Mouse (Mus musculus): ENCODE results near the gene Wars2.
A peak's percentile ranks its signal among the peaks of the same experiment; 100 is the strongest.

The Wars2 gene

DNA sequence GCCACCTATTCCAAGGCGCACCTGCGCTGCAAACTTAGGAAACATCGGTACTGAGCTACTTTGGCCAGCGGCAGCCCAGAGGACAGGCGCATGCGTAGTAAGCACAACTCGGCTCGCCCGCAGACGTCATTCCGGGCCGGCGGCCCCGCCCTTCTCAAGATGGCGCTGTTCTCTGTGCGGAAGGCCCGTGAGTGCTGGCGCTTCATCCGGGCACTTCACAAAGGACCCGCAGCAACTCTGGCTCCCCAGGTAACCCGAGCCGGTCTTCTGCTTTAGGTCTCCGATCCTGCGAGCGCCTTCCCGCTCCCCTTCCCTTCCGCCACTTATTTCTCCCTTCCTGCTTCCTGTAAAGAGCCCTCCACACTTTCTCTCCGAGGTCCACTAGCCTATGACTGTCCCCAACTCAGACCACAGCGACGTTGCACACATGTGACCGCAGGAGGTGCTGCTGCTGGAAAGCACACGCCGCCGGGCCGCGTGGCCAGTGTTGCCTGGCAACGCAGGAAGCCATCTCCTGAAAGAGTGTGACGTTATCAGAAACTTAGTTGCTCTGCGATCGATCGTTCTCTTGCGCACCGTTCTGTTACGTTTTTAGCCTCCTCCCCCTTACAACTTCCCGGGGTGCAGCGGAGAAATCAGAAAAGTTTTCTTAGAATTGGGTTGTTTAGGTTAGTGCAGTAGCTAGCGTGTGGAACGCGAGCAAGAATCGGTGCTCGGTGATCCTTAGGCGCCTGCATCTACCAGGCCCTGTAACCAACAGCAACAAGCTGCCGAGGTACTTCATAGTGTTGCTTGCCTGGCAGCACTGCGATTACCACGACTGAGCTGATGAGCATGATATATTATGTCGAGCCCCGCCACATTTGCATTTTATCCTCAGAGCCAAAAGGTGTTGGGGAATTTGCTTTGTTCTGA lies at the start of gene Wars2:
Gene Wars2, plus strand, starts transcription at position 129 of the 915 bp plus-strand sequence.
- peak; percentile 93 for DNase-seq (ENCODE audit: low spot score)

DNA sequence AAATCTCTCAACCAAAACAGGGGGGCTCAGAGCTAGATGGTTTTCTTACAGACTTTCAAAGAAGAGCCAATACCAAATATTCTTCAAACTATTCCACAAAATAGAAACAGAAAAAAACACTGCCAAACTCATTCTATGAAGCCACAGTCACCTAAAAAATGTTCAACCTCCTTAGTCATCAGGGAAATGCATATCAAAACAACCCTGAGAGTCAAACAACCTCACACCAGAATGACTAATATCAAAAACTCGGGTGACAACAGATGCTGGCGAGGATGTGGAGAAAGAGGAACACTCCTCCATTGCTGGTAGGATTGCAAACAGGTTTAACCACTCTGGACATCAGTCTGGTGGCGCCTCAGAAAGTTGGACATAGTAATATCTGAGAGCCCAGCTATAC lies 44.1 kb upstream of the Wars2 start:
- DNase-seq (ENCODE audit: low spot score) = no peak

DNA sequence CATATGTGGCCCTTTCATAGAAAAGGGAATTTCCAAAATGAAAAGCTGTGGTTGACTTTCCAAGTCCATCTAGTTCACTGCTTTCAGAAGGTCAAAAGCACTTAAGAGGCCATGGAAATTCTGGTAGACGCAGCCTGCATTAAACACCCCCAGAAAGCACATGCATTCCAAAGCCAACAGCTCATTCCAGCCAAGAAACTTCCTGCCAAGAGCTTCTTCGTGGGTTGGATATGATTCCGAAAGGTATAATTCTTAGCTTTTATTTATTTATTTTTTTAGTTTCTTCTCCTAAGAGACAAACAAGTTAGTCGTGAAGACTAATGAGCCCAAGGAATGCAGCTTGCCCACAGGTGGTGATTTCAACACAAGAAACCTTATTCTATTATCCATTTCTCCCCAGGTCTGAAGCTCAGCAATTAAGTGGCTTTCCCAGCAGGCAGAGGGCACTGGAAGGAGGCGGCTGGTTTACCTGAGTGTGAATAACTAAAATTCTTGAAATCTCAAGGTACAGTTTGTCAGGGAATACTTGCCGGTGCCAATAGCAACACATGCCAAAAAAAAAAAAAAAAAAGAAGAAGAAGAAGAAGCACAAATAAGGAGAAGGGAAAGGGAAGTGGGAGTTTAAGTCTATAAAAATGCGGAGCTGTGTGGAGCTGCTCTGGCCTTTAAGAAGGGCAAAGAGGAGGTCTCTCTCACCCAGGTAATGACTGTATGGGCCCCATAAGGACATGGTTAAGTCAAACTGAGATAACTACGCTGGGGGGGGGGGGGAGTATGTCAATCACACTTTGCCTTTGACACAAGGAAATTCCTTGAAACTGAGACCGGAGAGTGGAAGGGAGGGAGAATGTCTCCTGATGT lies 30.3 kb upstream of the Wars2 start:
- no peak for DNase-seq (ENCODE audit: low spot score)

DNA sequence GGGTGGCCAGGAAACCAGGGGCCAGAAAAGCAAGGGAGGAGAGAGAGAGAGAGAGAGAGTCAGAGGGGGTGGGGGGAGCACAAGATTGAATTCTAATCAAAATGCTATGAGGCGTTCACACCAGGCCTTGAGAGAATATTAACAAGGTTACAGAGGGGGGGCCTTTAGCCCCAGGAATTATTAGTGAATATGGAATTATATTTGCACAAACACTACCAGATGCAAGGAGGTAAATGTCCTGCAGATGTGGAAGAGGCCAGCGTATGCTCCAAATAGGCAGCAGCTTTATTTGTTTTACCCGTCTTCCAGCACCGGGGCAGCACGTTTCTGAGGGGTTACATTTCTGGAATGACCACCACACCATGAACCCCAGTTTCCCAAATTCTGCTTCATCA lies 29.7 kb upstream of the Wars2 start:
- no peak for DNase-seq (ENCODE audit: low spot score)

DNA sequence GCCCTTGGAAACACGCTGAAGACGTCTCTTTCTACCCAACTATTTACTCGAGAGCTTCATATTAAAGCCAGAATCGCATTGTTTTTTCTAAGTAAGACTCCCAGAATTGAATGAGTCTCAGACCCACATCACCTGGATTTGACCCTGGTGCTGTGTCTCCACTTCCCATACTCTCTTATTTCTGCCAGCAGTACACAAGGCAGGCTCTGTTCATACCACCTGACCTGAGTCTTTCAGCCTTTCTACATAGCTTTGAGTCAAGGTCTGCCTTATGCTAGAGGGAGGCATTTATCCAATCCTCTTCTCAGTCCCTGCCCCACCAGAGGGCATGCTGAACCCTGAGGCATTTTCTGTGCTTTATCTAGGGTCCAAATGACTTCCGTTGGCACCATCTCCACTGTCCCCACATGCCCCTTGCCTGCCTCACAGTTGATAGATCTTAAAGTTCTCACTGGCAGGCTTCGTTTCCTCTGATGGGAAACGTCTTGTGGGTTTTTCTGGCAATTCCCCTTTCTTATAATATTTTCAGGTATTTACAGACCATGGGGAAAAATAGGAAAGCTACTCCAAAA lies 27.5 kb upstream of the Wars2 start:
- DNase-seq (ENCODE audit: low spot score) = no peak

DNA sequence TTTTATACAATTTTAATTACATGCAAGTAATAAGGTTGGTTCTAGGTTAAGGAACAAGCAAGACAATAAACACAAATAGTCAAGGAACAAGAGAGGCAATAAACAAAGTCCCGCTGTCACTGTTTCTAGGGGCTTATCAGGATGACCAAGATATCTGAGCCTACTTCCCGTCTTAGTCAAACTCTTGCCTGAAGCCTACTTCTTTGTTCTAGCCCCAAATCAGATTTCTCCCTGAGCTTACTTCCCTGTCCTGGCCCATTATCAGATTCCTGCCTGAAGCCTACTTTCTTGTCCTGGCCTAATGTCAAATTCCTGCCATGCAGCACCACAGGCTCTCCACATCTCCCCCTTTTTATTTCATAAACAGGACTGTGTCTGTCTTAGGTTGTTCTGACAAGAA lies 19.9 kb upstream of the Wars2 start:
- DNase-seq (ENCODE audit: low spot score) = no peak

DNA sequence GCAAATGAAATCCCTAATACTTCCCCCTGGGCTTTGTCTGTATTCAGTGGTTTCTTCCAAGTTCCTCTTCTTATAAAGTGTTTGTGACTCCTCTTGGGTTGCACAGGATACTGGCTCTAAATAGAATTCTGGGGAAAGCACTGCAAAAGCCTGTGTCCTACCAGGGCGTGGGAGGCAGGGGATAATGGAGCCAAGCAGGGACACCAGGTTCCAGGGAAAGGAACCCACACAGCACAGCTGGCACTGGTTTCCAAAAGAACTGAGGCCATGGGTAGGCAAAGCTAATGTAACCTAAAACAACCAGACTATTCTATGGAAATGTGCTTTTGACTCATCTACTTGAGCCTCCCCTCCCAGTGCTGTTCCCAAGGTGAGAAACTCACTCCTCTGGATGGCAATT lies 10.3 kb upstream of the Wars2 start:
- no peak for DNase-seq (ENCODE audit: low spot score)

DNA sequence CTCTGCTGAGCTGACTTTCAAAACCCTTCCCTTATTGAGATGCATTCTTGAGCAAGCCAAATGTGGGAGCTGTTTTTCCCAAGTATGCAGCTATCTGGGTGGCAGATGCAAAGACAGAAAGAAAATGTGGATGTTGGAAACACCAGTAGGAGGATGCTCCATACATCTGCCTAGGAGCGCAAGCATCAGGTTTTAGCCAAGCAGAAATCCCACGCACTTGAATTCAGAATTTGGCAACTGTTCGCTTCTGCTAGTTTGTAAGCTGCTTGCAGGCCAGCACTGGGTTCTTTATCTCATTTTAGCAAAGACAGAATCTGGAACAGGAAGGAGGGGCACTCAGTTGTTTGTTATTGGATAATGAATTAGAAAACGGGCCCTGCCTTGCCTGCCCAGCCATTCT lies 8.9 kb upstream of the Wars2 start:
- no peak for DNase-seq (ENCODE audit: low spot score)

DNA sequence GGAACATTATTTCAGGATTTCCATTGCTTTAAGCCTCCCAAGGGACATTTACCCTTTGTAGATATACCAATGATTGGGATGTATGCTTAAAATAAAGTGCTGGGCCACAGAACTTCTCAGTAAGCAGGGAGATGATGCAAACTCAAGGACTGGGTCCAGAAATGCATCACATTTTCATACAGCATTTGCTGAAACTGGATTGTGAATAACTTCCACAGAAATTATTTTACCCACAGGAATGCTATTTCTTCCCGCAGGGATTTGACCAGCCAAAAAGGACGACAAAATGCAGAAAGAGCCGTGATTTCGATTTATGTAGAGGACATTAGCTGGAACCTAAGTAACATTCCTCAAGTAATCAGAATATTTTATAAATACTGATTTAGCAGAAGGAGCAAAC lies 7.0 kb upstream of the Wars2 start:
- DNase-seq (ENCODE audit: low spot score) = no peak

DNA sequence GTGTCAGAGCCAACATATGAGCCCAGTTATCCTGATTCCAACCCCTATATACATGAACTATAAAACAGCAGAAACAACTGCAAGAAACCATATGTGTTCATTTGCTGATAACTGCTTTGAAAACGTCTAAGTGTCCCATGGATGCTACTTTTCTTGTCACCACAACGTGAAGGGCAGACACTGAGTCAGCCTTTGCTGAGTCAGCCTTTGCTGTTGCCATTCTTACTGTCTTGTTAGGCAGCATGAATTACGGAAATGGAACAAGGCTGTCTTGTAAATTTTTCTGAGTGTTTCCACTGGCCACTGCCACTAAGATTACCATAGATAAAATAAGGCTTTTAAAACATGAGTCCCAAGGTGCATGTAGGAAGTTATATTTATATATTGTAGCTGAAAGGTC lies 7.0 kb downstream of the Wars2 start:
- no peak for DNase-seq (ENCODE audit: low spot score)

DNA sequence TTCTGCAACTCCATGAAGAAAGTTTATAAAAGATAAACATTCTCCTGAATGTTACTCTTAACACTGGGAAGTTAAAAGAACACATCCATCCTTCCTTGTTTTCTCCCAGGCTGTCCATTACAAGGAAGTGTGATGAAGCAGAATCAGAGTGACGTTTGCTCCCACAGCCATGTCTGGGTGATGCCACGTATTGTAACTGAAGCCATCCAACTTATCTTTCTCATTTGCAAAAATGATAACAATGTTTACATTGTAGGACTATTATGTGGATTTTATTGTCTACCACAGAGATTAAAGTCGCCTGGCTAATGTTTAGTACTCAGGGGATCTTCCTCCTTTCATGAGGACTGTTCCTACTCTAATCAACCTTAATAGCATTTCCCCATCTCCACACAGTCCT lies 8.2 kb downstream of the Wars2 start:
- no peak for DNase-seq (ENCODE audit: low spot score)

DNA sequence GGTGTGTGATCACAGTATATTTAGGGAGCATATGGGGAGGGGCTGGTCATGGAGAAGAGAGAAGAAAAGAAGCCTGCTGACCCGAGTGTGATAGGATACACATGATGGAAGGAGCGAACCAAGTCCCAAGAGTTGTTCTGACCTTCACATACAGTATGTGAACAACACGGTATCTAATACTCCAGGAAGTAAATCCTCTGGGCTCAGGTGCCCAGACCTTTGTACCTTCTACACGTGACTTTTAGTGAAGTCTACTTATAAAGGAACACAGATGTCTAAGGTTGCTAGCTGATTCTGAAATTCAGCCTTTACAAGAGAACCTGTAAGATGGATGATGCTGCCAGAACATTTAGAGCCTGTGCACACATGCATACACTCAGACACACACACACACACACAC lies 15.4 kb downstream of the Wars2 start:
- no peak for DNase-seq (ENCODE audit: low spot score)

DNA sequence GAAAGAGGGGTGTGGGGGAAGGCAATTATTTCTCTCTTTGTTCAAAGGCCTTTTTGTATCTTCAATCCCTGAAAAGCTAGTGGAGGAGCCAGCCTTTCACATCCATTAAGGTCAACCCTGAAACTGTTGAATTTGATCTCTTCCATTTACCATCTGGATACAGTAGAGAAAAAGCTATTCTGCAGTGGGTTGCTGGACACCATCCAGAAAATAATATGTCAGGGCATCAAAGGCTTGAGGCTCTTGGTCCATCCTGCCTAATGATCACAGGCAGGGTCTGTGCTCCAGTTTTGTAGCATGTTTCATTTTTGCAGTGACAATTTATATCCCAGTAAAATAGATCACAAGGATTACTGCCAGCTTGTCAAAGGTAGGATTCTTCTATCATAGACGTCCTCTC lies 16.1 kb downstream of the Wars2 start:
- DNase-seq (ENCODE audit: low spot score) = no peak

DNA sequence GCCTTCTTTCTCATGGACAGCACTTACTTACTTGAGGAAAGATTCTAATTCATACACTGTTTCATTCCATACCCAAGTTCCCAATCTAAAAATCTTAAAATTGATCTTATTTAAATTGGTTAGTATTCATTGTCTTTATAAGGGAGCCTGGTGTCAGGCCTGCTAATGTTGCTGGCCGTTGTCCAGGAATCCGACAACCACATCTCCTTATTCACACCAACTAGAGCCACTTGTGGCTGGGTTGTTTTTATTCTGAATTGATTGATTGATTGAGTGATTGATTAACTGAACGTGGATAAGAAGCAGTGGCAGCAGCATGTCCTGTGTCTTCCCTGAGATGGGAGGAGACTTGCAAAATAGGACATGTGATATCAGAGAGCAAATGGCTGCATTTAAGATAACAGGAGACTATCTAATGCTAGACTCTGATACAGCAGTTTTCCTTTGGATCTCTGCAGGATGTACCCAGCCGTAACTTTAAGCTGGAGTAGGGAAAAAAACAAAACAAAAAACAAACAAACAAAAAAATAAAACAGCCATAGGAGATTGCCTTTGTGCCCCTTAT lies 16.7 kb downstream of the Wars2 start:
- no peak for DNase-seq (ENCODE audit: low spot score)

DNA sequence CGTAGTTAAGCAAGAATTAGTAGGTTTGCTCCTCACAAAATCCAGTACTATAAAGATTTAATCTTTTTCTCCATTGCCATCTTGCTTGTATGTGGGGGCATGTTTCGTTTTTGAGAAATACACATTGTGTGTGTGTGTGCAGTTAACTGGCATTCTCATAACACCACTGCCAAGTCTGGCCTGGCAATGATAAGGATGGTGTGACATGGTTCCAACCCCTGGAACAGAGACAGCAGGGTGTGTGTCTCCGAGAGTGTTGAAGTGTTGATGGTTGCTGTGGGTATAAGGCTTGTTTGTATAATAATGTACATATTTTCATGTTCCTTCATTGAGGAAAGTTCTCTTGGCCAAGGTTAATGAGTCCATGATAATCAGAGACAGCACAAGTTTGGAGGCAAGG lies 19.1 kb downstream of the Wars2 start:
- DNase-seq (ENCODE audit: low spot score) = no peak

DNA sequence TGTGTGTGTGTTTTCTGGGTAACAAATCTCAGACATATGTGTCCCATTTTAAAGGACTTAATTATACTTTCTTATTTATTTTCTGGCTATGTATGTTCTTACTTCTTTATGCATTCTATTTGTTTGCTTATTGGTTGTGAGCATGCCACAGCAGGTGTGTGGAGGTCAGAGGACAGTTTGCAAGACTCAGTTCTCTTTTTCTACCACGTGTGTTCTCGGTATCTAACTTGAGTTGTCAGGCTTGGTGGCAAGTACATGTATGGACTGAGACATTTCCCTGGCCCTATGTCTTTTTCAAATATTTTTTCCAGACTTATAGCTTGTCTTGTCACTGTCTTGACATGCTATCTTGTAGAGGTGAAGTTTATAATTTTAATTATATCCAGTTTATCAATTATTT lies 21.3 kb downstream of the Wars2 start:
- DNase-seq (ENCODE audit: low spot score) = no peak

DNA sequence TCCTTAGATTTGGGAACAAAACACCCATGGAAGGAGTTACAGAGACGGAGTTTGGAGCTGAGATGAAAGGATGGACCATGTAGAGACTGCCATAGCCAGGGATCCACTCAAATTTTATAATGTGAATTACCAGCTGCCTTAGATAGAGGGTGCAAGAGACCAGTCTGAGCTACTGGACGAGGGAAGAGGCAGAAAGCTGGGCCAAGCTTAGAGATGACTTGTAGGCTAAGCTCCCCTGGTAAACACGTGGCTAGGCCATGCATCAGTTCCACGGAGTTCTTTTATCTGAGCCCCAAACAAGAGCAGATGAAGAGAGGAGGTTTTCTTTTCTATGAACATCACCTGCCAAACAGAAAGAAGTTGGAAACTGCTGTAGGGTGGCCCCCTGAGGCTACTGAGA lies 26.9 kb downstream of the Wars2 start:
- DNase-seq (ENCODE audit: low spot score) = no peak

DNA sequence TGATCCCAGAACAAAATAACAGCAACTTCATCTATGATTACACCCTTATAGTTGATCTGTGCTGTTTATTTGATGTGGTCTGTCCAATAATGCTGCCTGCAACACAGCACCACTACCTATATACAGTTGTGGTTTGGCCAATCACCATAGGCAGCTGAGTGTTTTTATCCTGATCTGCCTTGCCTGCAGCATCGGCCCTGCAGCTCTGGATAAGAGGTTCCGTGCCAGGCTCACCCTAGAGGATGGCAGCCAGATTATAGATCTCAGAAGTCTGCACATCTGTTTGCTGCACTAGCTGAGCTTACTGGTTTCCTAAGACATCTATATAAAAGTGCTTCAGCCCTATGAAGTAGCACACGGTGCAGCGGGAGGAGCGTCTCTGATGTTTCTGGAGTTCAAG lies 32.3 kb downstream of the Wars2 start:
- DNase-seq (ENCODE audit: low spot score) = no peak

DNA sequence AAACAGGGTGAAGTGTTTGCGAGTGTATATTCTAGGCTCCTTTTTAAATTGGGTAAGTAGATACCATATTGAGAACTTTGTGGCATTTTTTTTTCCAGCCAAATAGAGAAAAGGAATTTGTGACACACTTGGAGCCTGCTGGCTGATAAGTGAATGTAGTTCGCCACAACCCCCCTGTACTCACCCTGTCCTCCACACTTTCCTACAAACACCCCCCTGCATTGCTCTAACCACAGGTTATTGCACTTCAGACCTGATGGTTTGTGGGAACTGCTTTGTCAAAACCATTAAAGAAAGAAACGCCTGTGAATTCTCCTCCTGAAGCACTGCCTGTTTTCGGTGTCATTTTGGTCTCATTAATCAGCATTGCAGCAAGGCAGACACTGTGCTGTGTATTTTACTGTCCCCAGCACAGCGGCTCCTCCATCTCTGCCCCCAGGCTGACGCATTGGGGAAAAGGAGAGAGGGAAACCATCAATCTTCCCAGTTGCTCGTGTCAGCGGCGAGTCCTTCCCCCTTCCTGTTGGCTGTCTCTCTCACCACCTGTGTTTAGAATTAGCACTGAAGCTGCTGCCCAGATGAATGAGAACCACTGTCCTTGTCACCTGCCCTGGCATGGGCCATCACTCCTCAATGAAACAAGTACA lies 33.9 kb downstream of the Wars2 start:
- peak; percentile 2 for DNase-seq (ENCODE audit: low spot score)

DNA sequence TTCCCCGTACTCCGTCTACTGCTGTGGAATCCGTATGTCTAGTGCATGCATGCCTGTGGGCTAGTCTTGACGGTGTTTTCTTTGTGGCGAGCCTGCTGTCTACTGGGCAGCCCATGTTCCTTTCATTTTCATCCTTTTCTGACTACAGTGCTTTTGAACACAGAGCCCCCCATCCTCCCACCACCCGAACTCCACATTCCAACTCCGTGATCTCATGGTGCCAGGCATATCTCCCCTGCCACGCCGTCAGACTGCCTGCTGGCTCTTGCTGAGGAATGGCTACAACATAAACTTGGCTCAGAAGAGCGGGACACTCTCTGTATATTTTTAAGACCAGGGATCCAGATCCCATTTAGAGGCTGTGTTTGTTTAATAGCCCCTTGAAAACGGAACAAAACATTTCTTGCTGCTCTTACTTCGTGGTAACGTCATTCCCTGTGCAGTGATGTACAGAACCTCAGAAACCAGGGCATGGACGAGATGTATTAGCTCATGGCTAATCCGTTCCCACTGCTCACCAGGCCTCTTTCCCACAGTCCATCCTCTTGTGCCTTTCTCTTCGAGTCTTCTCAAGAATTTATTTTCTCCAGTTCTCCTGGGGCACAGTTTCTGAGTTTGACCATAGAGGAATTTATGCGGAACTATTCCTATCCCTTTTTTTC lies 42.6 kb downstream of the Wars2 start:
- peak; percentile 51 for DNase-seq (ENCODE audit: low spot score)

DNA sequence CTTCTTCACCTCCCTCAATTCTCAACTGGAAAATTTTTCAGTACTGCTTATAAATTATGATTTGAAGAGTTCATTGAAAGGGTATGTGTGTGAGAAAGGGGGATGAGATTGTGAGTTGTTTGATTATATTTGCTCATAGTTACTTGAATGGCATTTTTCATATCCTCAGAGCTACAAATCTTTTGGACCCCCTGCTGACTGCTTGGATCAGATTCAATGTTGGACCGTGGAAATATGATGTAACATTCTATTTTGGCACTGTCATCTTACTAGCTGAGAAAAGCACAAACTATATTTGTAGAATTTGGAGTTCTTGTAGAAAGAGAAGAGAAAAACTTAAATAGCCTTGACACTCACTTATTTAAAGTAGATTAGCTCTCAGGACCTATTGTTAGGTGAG lies 43.5 kb downstream of the Wars2 start:
- no peak for DNase-seq (ENCODE audit: low spot score)

DNA sequence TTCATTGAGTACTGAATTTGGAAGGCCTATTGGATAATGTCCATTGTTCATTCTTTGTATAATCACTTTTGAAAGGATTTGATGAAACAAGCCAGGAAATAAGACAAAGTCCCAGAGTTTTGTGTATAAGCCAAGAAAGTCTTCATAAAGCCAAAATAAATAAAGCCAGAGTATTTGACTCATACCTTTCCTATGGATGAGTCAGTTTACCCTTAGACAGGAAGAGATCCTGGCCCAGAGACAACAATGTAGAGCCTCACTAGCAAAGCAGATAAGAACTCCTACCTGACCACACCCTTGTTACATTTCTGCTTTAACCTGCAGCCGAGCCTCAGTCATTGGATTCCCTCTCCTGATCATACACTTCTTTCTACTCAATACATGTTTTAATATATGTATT lies 47.2 kb downstream of the Wars2 start:
- no peak for DNase-seq (ENCODE audit: low spot score)

All from yolk sac, embryonic 10.5 days (tissue).